Mouse (Mus musculus) stomach, postnatal 0 days (tissue): ENCODE measurements around the gene Peak1. TPM values are rescaled to one million over a fixed set of nuclear protein-coding genes. Genes with fewer than 3 reads are reported as not detected.
A peak's percentile ranks its signal among the peaks of the same experiment; 100 is the strongest.

Experiments used
- ATAC-seq: fragments of 200-750 bp; cut with Nextera tagmentation; 2 replicates; pipeline ENCODE4 v1.8.0; 2017; ENCODE audit not compliant: low FRiP score, low TSS enrichment
- DNase-seq: peaks from one replicate; pipeline ENCODE4 v3.0.0-alpha.2; 2016; ENCODE audit warnings: low spot score
- H3K27ac ChIP-seq: fragments of 300-500 bp; sonication (generic); replicated peaks from 2 replicates; pipeline ENCODE4 v1.5.1; 2014; ENCODE audit warnings: mild to moderate bottlenecking, control low read depth
- H3K27me3 ChIP-seq: fragments of 300-500 bp; sonication (generic); 2 replicates; pipeline ENCODE4 v1.6.1; 2014; ENCODE audit warnings: low read length; ENCODE audit not compliant: control insufficient read depth, insufficient read depth
- H3K36me3 ChIP-seq: fragments of 300-500 bp; sonication (generic); 2 replicates; pipeline ENCODE4 v1.6.1; 2014; ENCODE audit warnings: low read length, mixed read lengths; ENCODE audit not compliant: control insufficient read depth, insufficient read depth
- H3K4me1 ChIP-seq: fragments of 300-500 bp; sonication (generic); replicated peaks from 2 replicates; pipeline ENCODE4 v1.6.1; 2014; ENCODE audit warnings: antibody characterized with exemption; ENCODE audit not compliant: control insufficient read depth, insufficient read depth
- H3K4me2 ChIP-seq: fragments of 300-500 bp; sonication (generic); replicated peaks from 2 replicates; pipeline ENCODE4 v1.6.1; 2014; ENCODE audit warnings: low read depth, mild to moderate bottlenecking, control low read depth, moderate library complexity
- H3K4me3 ChIP-seq: fragments of 300-500 bp; sonication (generic); 2 replicates; pipeline ENCODE4 v1.5.1; 2014; ENCODE audit warnings: low read depth, low read length, control low read depth
- H3K9ac ChIP-seq: fragments of 300-500 bp; sonication (generic); 2 replicates; pipeline ENCODE4 v1.6.1; 2014; ENCODE audit warnings: mild to moderate bottlenecking, low read length, control low read depth, mixed read lengths
- H3K9me3 ChIP-seq: fragments of 300-500 bp; sonication (generic); 2 replicates; pipeline ENCODE4 v1.6.1; 2016; ENCODE audit warnings: low read length; ENCODE audit not compliant: control insufficient read depth
- CTCF ChIP-seq: IDR thresholded peaks from 2 replicates; pipeline ENCODE4 v1.5.1; 2016; ENCODE audit warnings: antibody characterized with exemption, low read depth, mild to moderate bottlenecking, moderate library complexity
- EP300 ChIP-seq: optimal IDR thresholded peaks from 2 replicates; pipeline ENCODE3; 2016; ENCODE audit warnings: antibody characterized with exemption
- WGBS: fragments of 180-500 bp; shearing (Covaris S2); extraction: QIAGEN DNeasy Blood & Tissue Kit; methylation state at CpG from one replicate; pipeline ENCODE4 v1.1.7; 2014; 5-methylcytosine and 5-hydroxymethylcytosine counted together
- polyA plus RNA-seq: library from polyadenylated mRNA; unstranded; fragments of >200 nt; fragmentation: Nextera tagmentation; extraction: Ambion mirVana; gene quantifications from 2 replicates; pipeline ENCODE4 v1.2.1, GENCODE M21; 2015

The Peak1 gene
- polyA plus RNA-seq, 1 experiment from 2014 or later: 4.5 TPM

- Histone ChIP-seq H3K36me3 (no peaks in the 10 kb centered on the region), H3K9ac (no peak overlapping the region), H3K4me2 (no peak overlapping the region), H3K27me3 (no peaks in the 10 kb centered on the region), H3K9me3 (no peaks in the 10 kb centered on the region), H3K4me1 (no peaks in the 10 kb centered on the region), H3K4me3 (no peak overlapping the region), H3K27ac (no peak overlapping the region)
- ATAC-seq (no peak), DNase-seq (no peak)
- 46% methylated on average over 4 of the region's 4 CpGs for WGBS
- TF ChIP-seq EP300 (no peak), CTCF (no peak)
Measured at GRCm38 (mm10) chr9:56404619-56405018, 13.2 kb downstream of the Peak1 start.

DNA sequence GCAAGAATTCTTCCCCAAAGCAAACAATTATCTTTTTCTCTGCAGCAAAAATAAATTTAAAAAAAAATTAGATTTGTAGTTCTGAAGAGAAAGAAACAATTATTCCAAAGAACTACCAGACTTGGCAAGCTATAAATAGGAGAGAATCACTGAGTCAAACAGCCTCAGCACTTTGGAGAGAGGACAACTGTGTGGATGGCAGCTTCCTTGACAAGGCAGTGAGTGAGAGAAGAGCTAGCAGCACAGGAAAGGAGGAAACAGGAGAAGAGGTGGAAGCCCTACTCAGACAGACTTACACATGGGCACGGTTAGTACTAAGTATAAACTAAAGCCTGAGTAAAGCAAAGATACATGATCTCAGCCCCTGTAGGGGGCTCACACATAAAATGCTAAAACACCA lies 21.6 kb downstream of the Peak1 start:
- H3K9ac ChIP-seq: no peak overlapping the region
- no peaks in the 10 kb centered on the region for H3K9me3 ChIP-seq
- DNase-seq (no peak), ATAC-seq (no peak)
- H3K27me3 ChIP-seq: no peaks in the 10 kb centered on the region
- H3K4me2 ChIP-seq: no peak overlapping the region
- H3K4me3 ChIP-seq: no peak overlapping the region
- H3K27ac ChIP-seq: no peak overlapping the region
- WGBS: 38% methylated on average over 1 of the region's 1 CpGs
- no peaks in the 10 kb centered on the region for H3K36me3 ChIP-seq
- TF ChIP-seq EP300: no peak
- TF ChIP-seq CTCF: no peak
- no peaks in the 10 kb centered on the region for H3K4me1 ChIP-seq

DNA sequence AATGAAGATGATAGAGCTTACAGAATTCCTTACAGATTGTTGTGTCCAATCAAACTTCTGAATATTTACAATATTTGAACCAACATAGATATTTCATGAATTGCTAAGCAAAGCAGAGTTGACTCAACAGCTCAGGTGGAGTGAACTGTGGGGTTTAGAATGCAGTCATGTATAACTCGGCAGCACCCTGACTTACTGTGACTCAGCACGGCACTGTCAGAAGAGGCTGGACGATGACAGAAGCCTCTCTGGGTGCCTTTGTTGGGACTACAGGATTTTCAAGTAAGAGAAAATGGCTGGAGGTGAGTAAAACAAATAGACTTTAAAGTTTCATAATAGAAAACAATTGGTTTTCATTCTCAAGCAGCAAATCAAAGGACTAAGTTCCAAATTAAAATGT lies 25.0 kb downstream of the Peak1 start:
- WGBS: 80% methylated on average over 3 of the region's 3 CpGs
- Histone ChIP-seq H3K27me3 (no peaks in the 10 kb centered on the region), H3K4me3 (no peak overlapping the region), H3K4me2 (no peak overlapping the region), H3K9ac (no peak overlapping the region), H3K9me3 (no peaks in the 10 kb centered on the region), H3K36me3 (no peaks in the 10 kb centered on the region), H3K27ac (no peak overlapping the region), H3K4me1 (no peaks in the 10 kb centered on the region)
- DNase-seq (no peak), ATAC-seq (no peak)
- TF ChIP-seq EP300: no peak
- no peak for TF ChIP-seq CTCF

- 55% methylated on average over 1 of the region's 1 CpGs for WGBS
- no peak overlapping the region for H3K9ac ChIP-seq
- no peaks in the 10 kb centered on the region for H3K36me3 ChIP-seq
- ATAC-seq (no peak), DNase-seq (no peak)
- H3K27me3 ChIP-seq: no peaks in the 10 kb centered on the region
- no peaks in the 10 kb centered on the region for H3K9me3 ChIP-seq
- no peak overlapping the region for H3K4me2 ChIP-seq
- TF ChIP-seq EP300: no peak
- no peak for TF ChIP-seq CTCF
- no peak overlapping the region for H3K4me3 ChIP-seq
- no peaks in the 10 kb centered on the region for H3K4me1 ChIP-seq
- H3K27ac ChIP-seq: no peak overlapping the region
Measured at GRCm38 (mm10) chr9:56382786-56383185, 35.1 kb downstream of the Peak1 start.

DNA sequence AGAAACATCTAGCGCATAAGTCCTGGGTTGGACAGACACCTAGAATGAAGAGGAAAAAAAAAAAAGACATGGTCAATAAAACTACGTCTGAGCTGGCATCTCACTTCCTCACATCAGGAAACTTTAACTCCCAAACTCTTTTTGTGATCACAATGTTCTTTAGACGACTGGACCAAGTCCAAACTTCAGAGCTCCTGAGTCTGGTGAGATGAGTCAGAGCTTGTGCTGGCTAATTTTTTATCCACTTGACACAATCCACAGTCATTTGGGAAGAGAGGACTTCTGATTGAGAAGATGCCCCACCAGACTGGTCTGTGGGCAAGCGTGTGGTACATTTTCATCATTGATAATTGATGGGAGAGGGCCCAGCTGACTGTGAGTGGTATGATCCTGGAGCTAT lies 43.5 kb downstream of the Peak1 start:
- Histone ChIP-seq H3K9ac (no peak overlapping the region), H3K36me3 (no peaks in the 10 kb centered on the region), H3K9me3 (no peaks in the 10 kb centered on the region), H3K4me3 (no peak overlapping the region), H3K27me3 (no peaks in the 10 kb centered on the region), H3K27ac (no peak overlapping the region), H3K4me2 (no peak overlapping the region), H3K4me1 (no peaks in the 10 kb centered on the region)
- WGBS: 33% methylated on average over 4 of the region's 4 CpGs
- ATAC-seq: no peak
- DNase-seq: no peak
- TF ChIP-seq EP300: no peak
- no peak for TF ChIP-seq CTCF

DNA sequence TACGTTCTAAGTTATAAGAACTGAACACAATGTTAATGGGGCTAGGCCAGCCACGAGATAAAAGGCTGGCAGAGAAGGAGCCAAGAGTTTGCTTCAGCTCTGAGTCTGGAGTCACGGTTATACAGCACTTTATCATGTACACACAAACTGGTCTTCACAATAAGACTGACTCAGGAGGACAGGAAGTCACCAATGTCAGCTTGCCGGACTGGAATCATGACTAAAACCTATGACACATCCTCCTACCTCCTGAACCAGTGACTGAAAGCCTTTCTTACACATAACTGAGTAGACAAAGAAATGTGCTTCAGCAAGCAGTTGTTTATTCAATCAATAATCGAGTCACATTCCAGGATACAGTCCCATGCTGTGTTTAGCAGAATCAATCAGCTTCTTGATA lies 47.2 kb downstream of the Peak1 start:
- DNase-seq: peak; percentile 41
- Histone ChIP-seq H3K4me2 (no peak overlapping the region), H3K4me3 (no peak overlapping the region), H3K27me3 (no peaks in the 10 kb centered on the region), H3K36me3 (no peaks in the 10 kb centered on the region), H3K27ac (no peak overlapping the region), H3K4me1 (no peaks in the 10 kb centered on the region), H3K9ac (no peak overlapping the region), H3K9me3 (no peaks in the 10 kb centered on the region)
- 19% methylated on average over 5 of the region's 5 CpGs for WGBS
- TF ChIP-seq EP300: no peak
- no peak for TF ChIP-seq CTCF
- peak; percentile 94 for ATAC-seq
